Mouse (Mus musculus): Measurements from ENCODE around the gene Ssxb2.
"Not testable (repeated sequence)": the region's sequence is repeated elsewhere in the genome, so short reads cannot be mapped to it uniquely, and the experiment has no call there.

Ssxb2 gene

DNA sequence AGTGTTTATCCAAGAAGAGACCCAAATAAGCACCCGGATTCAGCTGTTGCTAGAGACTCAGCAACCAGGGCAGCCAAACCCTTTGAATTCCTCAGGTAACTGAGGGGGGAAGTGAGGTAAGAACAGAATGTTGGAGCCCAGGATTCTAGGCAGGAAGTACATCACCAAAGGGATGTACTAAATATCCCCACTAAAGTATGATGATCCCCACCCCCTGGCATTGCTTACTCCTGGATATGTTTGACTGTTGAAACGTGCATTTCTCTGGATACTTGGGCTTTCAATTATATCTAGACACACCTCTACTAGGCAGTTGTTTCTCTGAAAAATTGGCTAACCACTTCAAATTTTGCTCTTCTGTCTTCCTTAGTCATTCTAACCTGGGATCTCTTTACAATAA is at the start of gene Ssxb2:
Gene Ssxb2 (minus strand): TSS at position 101 of the 400 bp plus-strand sequence.
- H3K36me3 ChIP-seq (ENCODE audit: insufficient read depth, low read length); H3K9me3 ChIP-seq (ENCODE audit: low read length); H3K4me1 ChIP-seq (replicated peaks; ENCODE audit: low read depth, low read length); H3K27me3 ChIP-seq (ENCODE audit: insufficient read depth, low read length); H3K4me3 ChIP-seq (replicated peaks; ENCODE audit: low read length): not testable (repeated sequence)

DNA sequence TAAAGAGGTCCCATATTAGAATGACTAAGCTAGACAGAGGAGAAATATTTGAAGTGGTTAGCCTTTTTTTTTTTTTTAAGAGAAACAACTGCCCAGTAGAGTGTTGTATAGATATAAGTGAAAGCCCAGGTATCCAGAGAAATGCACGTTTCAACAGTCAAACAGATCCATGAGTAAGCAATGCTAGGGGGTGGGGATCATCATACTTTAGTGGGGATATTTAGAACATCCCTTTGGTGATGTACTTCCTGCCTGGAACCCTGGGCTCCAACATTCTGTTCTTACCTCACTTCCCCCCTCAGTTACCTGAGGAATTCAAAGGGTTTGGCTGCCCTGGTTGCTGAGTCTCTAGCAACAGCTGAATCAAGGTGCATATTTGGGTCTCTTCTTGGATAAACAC is 48.5 kb downstream of the Ssxb2 start, which contains the start of gene Ssxb1:
Gene Ssxb1 (plus strand): TSS at position 301 of the 400 bp plus-strand sequence.
- H3K9me3 ChIP-seq (ENCODE audit: low read length); H3K4me1 ChIP-seq (replicated peaks; ENCODE audit: low read depth, low read length); H3K36me3 ChIP-seq (ENCODE audit: insufficient read depth, low read length); H3K4me3 ChIP-seq (replicated peaks; ENCODE audit: low read length); H3K27me3 ChIP-seq (ENCODE audit: insufficient read depth, low read length): not testable (repeated sequence)
